Mouse (Mus musculus) liver, embryonic 14.5 days (tissue): ENCODE results near the gene Stxbp3.

ENCODE experiments used
- CTCF ChIP-seq: IDR thresholded peaks from 2 replicates; pipeline ENCODE4 v1.5.1; 2016; ENCODE audit warnings: antibody characterized with exemption, low read depth, control low read depth
- EP300 ChIP-seq: IDR thresholded peaks from 2 replicates; pipeline ENCODE4 v1.6.1; 2016; ENCODE audit warnings: antibody characterized with exemption, low read depth

DNA sequence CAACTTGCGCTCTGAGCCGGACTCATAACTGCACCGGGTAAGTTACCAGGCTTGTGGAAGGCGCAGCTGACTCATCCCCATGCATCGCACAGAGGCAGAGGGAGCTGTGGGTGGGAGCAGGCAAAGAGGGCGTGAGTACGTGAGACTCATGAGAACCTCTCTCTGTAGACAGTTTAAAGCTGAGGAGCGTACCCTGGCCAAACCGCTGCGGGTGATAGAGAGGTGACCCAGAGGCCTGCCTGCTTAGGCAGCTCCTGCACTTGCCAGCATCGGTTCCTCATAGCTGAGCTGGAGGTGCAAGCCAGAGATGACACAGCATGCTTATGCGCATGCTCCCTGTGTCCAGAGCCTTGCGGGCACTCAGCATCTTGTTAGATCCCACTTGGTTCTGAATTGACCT is 68.1 kb downstream of the Stxbp3 start:
- TF ChIP-seq CTCF = no peak
- TF ChIP-seq EP300 = no peak
